Mouse (Mus musculus) layer of hippocampus, postnatal 36 days (tissue): Measurements from ENCODE around the gene Tbl1xr1. TPM values are rescaled to one million over a fixed set of nuclear protein-coding genes. Genes with fewer than 3 reads are reported as not detected.

Source experiments
- DNase-seq, 2 experiments: peaks; one replicate each; pipeline ENCODE4 v3.0.0; 2022
- total RNA-seq, 2 experiments: library from RNA; stranded (reverse); gene quantifications; 2 replicates each; pipeline ENCODE4 v1.2.3; 2021

The Tbl1xr1 gene
- total RNA-seq: 100 to 1,000 TPM; 142 to 156 TPM

- peak; percentile 94 for DNase-seq
These were observed at the start of gene Tbl1xr1 for GRCm38 (mm10) chr3:22076561-22076935. Tbl1xr1 (plus strand) TSS chr3:22076652.

- no peak for DNase-seq
These were observed 38.4 kb upstream of the Tbl1xr1 start for GRCm38 (mm10) chr3:22038004-22038403.

GRCm38 (mm10) chr3:22039036-22039795 is 37.2 kb upstream of the Tbl1xr1 start:
- no peak for DNase-seq

- no peak for DNase-seq
These were observed 35.8 kb upstream of the Tbl1xr1 start for GRCm38 (mm10) chr3:22040627-22041026.

GRCm38 (mm10) chr3:22047203-22047602 is 29.2 kb upstream of the Tbl1xr1 start:
- DNase-seq: no peak

GRCm38 (mm10) chr3:22056664-22057328 is 19.7 kb upstream of the Tbl1xr1 start:
- DNase-seq: no peak

GRCm38 (mm10) chr3:22058206-22058804 is 18.1 kb upstream of the Tbl1xr1 start:
- no peak for DNase-seq

GRCm38 (mm10) chr3:22061163-22061562 is 15.3 kb upstream of the Tbl1xr1 start:
- DNase-seq: no peak

- no peak for DNase-seq
These were observed 7.8 kb upstream of the Tbl1xr1 start for GRCm38 (mm10) chr3:22068621-22069020.

GRCm38 (mm10) chr3:22073916-22074315 is 2.5 kb upstream of the Tbl1xr1 start:
- no peak for DNase-seq

- no peak for DNase-seq
These were observed 1.7 kb upstream of the Tbl1xr1 start for GRCm38 (mm10) chr3:22074591-22075294.

GRCm38 (mm10) chr3:22075517-22075886 is 950 bp upstream of the Tbl1xr1 start:
- peak in 1 of 2 experiments; percentile 64 for DNase-seq

GRCm38 (mm10) chr3:22075887-22076560 is 428 bp upstream of the Tbl1xr1 start:
- peak; percentile 84 to 86 for DNase-seq

GRCm38 (mm10) chr3:22076936-22077656 is 644 bp downstream of the Tbl1xr1 start:
- DNase-seq: no peak

GRCm38 (mm10) chr3:22077657-22078475 is 1.4 kb downstream of the Tbl1xr1 start:
- peak; percentile 35 to 52 for DNase-seq

GRCm38 (mm10) chr3:22078529-22078928 is 2.1 kb downstream of the Tbl1xr1 start:
- DNase-seq: no peak

- no peak for DNase-seq
These were observed 5.4 kb downstream of the Tbl1xr1 start for GRCm38 (mm10) chr3:22081869-22082268.

GRCm38 (mm10) chr3:22082823-22083222 is 6.4 kb downstream of the Tbl1xr1 start:
- DNase-seq: no peak

GRCm38 (mm10) chr3:22084222-22084996 is 8.0 kb downstream of the Tbl1xr1 start:
- DNase-seq: no peak

- DNase-seq: no peak
These were observed 13.4 kb downstream of the Tbl1xr1 start for GRCm38 (mm10) chr3:22089825-22090224.
